Mouse (Mus musculus) liver, adult (tissue): ENCODE measurements around the gene Brip1.

ENCODE experiments used
- GATA4 ChIP-seq: IDR thresholded peaks from 2 replicates; pipeline ENCODE4 v1.6.1; 2014; ENCODE audit warnings: mild to moderate bottlenecking, low read length; ENCODE audit not compliant: insufficient replicate concordance

The Brip1 gene

DNA sequence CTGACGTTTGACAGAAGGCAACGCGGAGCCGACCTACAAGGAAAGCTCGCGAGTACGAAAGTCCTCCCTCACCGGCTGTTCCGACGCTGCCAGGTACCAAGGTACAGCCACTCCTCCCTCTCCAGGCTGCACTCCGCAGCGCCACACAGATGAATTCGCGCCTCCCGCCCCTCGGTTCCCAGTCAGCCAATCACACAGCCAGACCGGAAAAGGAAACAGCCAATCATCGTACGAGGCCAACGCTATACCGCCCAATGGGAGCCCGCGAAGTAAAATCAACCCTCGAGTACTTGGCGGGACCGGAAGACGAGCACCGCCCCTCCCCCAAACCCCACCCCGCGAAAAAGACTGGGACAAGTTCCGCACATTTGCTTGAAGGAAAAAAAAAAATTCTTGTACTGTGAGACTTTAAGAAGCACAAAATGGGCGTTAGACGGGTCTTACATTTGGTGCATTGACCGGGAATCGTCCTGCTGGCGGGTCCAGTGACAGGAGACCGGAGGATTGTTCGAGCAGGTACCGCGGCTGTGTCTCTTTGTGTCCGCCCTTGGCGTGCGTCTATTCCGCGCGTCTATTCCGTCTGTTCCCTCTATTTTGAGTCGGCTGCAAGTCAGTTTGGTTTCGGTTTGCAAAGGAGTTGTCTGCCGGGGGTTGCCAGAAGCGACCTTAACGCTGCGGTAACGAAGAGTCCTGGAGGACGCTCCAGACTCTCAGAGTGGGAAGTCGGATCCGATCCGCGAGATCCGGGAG is at the start of gene Brip1:
Gene Brip1, minus strand, starts transcription at position 157 of the 750 bp plus-strand sequence.
- no peak for TF ChIP-seq GATA4

DNA sequence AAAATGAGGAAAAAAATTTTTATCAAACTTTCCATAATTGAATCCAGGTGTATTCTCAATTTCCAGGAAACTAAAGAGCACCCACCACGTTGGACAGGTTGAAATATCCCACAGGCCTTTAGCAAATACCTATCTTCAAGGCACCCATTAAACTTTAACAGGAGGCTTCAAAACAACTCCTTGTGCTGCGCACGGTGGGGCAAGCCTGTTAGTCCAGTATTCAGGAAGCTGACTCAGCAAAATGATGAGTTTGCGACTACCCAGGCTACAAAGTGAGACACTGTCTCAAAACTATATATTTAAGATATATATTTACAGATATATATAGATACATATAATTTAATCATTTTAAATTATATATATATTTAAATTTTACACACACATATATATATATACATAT is 31.5 kb upstream of the Brip1 start:
- no peak for TF ChIP-seq GATA4

DNA sequence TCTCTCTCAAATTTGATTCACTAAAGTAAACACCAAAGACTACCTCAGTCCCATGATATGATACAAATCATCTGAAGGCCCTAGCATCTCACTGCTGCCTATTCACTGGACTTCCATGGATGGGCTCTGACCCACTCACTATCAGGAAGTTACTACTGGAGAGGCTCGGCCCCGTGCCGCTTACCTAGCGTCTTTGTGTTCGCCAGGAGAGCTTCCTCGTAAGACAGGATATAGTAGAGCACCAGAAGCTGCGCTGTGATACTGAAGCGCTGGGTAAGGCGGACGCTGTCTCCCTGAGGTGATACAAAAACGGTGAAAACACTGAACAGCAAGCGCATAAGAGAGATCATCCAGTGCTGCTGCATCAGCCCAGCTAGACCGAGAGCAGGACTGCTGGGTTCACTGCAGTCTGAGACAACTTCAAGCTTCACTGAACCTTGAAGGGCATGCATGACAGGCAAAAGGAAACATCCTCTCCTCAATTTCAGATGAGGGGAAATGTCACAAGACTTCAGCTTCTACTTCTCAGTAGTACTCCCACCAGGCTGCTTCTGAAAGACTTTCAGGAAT is 30.9 kb upstream of the Brip1 start:
- no peak for TF ChIP-seq GATA4

DNA sequence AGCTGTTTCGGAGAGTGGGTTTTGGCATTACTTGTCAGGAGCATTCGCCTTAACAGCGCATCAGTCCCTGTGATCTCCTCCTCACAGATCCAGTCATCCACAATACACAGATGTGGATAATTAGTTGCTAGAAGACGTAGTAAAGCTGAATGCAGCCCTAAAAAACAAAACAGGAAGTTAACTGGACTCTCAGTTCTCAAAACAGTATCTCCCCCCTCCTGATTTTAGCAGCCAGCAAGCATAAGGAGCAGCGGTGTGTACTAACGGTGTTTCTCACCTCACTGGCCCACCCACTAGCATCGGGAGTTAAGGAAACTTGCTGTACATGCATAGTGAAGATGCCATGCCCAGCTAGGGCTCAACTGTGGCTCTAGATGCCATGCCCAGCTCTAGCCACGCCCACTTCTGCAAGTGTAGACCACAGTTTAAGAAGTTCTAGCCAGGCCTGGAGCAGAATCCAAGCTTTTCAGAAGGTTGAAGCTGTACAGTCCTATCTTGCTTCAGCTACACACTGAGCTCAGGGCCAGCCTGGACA is 25.7 kb upstream of the Brip1 start:
- TF ChIP-seq GATA4: no peak

DNA sequence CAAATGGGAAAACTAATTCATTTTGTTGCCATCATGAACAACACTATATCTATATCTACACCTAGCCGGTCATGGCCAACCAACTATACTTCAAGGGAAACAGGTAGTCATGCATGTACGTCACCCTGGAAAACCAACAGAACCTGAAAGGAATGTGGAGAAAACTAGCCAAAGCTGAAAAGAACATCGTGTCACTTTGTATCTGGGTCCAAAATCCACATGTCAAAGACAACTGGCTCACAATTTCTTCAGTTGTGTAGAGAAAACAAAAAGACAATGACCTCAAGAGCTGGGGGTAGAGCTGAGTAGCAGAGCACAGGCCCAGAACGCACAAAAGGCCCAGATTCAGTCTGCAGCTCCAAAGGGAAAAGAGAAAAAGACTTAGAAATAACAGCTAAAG is 24.8 kb upstream of the Brip1 start:
- no peak for TF ChIP-seq GATA4

DNA sequence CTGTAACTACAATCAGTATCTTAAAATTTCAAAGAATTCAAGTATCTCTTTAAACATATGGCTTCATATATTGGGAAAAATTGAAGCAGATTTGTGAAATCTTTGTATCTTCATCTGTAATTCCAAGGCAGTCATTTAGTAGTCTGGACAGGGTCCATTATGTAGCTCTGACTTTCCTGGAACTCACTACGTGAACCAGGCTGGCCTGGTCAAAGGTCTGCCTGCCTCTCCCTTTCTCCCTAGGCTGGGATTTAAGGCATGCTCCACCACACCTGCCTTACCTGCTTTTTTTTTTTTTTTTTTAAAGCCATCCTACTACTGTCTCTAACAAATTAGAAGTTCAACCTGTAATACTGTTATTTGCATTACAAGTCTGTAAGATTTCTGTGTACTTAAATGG is 10.8 kb upstream of the Brip1 start:
- TF ChIP-seq GATA4: no peak

DNA sequence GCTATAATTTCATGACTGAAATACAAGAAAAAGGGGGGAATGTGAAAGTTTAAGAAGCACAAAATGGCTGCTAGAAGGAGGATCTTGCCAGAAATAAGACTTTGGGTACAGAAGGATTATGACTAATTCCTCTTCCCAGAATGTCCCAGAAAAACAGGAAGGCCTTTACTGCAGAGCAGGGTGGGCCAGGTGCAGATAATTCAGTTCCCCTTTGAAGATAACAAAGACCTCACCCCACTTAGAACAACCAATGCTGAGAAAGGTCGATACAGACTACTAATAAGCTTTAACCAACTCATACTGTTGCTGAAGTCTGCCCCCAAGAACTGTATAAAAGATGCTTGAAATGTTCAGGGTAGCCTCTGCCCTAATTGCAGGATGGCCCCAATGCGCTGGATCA is 8.1 kb upstream of the Brip1 start:
- no peak for TF ChIP-seq GATA4

DNA sequence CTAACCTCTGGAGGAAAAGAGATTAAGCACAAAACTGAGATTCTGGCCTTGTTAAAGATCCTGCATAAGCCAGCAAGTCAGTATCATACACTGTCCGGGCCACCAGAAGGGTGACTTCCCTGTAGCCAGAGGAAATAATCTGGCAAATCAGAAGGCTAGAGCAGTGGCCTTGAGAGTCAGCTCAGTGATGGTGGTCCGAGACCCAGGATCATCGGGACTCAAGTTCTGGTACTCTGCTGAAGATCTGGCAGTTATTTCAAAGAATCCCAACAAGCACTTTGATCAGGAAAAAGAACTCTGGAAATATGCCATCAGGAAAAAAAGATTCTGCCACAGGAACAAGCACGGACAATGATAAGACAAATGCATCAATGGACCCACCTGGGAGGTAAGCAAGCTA is 4.9 kb upstream of the Brip1 start:
- no peak for TF ChIP-seq GATA4

DNA sequence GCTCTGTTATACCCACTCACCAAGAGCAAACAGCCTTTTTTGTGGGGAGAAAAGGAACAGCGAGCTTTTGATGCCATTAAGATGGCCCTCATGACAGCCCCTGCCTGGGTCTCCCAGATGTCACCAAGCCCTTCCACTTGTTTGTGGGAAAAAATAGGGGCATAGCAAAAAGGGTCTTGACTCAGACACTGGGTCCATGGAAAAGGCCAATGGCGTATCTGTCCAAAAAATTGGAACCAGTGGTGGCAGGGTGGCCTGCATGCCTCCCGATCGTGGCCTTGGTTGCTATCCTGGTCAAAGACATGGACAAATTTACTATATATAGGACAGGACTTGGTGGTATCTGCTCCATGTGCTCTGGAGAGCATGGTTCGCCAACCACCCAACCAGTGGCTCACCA is 4.0 kb upstream of the Brip1 start:
- no peak for TF ChIP-seq GATA4

DNA sequence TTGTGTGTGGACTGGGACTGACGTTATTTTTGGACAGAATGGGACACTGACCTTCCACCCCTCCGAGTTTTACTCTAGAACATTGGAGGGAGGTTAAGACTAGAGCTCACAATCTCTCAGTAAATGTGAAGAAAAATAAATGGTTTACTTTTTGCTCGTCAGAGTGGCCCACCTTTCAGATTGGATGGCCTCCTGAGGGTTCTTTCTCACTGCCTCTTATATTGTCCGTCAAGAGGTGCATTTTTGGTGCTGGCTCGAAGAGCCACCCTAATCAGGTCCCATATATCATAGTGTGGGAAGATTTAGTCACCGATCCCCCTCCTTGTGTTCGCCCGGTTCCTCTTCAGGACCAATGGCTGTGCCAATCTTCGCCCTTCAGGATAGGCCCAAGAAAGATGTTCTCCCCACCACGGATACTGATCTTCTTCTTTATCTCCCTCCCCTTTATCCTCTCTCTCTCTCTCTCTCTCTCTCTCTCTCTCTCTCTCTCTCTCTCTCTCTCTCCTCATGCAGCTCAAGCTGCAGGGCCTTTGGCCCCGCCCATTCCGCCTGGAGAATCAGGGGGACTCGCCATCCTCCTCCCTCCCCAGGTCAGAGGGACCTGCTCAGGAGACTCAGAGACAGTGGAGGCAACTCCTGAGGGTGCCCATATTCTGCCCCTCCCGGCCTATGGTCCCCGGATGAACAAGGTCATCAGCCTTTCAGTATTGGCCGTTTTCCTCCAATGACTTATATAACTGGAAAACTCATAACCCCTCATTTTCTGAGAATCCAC is 1.1 kb upstream of the Brip1 start:
- TF ChIP-seq GATA4: no peak

DNA sequence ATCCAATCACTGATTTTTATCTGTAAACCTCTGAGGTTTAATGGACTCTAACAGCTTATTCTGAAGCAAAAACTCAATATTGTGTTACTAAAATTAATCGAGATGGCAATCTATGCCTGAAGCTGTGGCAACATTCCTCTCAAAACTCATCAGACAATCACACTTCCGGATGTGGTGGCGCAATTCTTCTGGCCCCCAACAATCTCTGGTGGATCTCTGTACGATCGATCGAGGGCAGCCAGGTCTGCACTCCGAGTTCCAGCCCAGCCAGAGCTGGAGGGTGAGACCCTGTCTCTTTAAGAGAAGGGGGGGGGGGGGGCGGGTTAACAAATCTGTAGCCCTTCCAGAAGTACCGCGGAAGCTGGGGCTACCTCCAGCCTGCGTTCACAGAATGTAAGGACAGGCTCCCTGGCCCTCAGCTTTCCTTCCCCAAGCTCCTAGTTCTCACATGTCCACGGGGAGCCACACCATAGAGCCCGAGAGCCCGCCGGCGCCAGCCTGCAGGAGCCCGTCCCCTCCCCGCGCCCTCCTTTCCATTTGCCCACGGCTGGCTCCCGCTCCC is 452 bp downstream of the Brip1 start:
- TF ChIP-seq GATA4: peak; percentile 69; the same call in 1 of the 2 replicates

DNA sequence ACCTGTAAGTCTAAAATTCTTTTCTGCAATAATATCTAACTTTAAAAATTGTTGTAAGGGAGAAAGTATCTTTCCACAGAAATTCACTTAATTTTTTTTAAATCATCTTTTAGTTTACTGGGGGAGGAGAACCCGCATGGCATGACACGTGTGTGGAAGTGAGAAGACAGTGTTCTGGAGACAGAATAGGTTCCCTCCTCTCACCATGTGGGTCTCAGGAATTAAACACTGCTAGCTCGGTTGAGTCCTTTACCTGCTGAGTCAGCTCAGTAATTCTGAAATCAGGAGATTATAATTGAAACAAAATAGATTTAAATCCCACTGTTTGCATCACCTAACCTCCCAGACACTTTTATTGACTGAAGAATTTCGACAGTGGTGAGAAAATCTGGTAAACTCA is 1.3 kb downstream of the Brip1 start:
- TF ChIP-seq GATA4: no peak

DNA sequence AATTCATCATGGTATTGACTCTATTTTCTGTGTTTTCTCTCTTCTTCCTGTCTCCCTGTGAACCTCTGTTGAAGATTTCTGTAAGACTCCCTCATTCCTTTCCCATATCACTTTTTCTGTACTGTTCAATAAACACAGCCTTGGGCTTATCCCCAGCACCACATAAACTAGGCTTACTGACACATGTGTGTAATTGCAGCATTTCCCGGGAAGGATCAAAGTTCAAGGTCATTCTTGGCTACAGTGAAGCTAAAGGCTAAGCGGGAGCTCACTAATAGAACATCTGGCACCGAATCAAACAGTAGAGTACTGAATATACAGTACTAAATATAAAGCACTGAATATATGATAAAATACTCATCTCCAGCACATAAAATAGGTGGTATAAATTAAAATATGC is 25.2 kb downstream of the Brip1 start:
- TF ChIP-seq GATA4: no peak

DNA sequence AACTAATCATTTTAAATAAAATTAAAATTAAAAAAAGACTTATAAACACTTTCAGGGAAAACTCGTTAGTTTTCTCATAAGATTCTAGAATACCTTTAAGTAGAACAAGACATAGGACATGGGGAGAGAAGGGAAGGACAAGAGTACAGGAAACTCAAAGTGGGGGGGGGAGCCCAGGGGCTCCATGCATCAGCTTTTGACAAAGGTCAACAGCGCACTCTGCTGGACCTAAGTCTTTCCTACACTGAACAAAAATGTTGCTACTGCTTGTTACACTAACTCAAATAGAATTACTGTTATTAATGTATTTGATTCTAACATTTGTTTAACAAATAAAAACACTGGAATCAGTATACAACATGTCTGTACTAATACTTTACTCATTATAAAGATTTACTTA is 26.8 kb downstream of the Brip1 start:
- no peak for TF ChIP-seq GATA4

DNA sequence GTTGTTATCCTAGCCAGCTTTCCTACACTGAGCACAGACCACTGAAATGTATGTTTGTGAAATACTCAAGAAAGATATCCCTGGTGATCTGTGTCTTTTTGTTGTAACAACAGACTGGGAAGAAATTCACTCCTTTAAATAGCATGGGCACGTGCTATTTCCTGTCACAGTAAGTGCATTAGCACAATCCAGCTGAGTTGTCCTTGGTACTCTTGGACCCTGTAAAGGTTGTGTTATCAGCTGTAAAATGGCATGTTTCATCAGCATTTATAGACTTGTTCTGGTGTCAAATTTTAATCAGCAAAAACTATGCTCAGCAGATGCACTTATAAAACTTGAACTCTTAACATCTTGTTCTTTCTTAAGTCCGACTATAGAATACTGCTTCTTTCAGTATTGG is 30.2 kb downstream of the Brip1 start:
- TF ChIP-seq GATA4: no peak

DNA sequence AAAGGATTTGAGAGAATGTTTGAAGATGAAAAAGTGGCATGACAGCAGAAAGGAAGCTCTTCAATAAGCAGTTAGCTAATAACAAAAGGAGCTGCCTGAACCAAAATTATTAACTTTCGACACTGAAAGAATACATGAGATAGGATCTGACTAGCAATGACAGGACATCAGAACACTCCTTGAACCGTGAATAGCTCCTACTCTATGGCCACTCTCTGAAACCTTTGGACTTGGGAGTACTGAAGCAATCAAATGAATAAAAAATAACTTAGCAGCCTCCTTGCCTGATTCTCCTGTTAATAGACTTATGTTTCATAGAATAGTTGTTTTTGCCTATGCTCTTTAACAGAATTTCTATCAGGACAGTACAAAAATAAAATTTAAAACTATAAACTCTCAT is 40.7 kb downstream of the Brip1 start:
- no peak for TF ChIP-seq GATA4
